Mouse (Mus musculus): ENCODE measurements around the gene Arl1.

DNA sequence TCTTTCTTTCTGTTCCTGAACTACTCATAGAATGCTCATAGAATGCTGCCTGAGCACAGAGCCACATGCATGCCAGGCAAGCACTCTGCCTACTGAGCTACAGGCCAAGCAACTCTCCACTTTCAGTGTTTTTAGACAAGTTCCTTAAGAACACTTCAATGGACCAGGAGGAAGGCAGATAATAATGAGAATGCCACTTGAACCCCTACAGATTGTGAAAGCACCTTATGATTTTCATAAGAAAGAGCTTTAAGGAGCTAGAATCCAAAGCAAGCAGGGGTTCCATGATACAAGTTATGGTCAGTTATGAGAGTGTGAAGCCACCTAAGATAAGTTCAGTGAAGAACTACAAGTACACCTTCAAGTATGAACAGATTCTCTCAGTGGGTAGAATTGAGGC is 63.0 kb downstream of the Arl1 start:
- no peak for TF ChIP-seq CTCF (IDR thresholded peaks at IDR 0.05)
- TF ChIP-seq EP300 (IDR thresholded peaks at IDR 0.05): peak; percentile 82

Data from lung, postnatal 0 days (tissue).